Mouse (Mus musculus): ENCODE measurements at regions not wholly inside any gene's neighbourhood (a gene's known extent, or its start where the extent isn't known, plus 50 kb on each side); places are given as distances from the start of the nearest gene placed in this dataset.
A peak's percentile ranks its signal among the peaks of the same experiment; 100 is the strongest.

DNA sequence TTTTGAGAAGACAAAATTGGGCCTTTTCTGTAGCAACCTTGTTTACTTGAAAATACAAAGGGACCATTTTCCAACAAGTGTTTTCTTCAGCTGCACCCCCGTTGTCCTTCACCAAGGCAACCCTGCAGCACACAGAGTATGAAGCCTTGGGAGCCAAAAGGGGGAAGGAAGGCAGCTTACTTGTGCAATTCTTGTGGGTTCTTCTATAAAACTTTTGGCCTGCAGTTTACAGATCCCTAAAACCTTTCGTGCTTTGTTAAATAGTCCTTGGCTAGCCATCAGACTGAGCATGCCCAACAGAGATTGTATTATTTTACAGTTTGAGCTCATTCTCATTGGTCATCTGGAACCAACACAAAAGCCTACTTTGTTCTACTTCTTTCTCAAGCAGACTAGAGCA lies 140.6 kb upstream of the H2al1a start:
- DNase-seq (ENCODE audit: low read depth, low spot score), result no peak

DNA sequence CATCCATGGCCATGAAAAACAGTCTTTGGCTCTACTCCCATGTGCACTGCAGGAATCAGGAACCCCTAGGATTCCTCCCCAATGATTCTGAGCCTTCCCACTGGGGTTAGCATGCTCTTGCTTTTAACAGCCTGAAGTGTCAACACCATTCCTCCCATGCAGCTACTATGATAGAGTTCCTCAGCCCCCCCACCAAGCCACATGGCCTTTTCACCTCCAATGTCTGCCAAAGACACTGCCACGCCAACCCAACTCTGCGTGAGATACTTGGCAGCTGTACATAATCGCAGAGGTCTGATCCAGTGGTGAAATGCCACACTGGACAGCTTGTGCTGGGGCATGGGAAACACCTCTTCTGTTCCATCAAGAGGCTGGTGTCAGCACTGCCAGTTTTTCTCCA lies 128.6 kb upstream of the H2al1a start:
- no peak for DNase-seq (ENCODE audit: low read depth, low spot score)

DNA sequence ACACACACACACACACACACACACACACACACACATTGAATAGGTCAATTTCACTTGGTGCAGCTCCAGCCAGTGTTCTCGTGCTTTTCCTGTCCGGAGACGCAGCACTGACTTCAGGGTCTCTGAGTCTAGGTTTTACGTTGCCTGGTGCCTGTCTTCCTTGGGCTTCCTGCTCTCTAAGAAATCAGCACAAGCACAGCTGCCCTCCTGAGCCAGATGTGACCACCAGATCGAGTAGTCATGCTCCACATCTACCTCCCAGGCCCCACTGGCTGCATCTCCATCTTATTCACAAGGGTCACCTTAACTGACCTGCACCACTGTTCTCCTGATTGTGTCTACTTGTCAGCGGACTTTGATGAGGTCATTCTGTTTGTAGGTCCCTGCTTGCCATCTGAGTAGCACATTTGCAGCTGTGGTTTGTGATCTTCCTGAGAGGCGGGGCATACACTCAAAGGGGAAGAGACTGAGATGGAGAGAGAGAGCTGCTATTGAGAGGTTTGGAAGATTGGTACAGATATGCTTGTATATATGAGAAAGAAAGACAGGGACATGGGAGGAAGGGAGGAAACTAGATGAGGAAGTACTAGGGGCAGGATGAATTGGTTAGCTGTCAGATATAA lies 118.8 kb upstream of the H2al1a start:
- DNase-seq (ENCODE audit: low read depth, low spot score), result no peak

DNA sequence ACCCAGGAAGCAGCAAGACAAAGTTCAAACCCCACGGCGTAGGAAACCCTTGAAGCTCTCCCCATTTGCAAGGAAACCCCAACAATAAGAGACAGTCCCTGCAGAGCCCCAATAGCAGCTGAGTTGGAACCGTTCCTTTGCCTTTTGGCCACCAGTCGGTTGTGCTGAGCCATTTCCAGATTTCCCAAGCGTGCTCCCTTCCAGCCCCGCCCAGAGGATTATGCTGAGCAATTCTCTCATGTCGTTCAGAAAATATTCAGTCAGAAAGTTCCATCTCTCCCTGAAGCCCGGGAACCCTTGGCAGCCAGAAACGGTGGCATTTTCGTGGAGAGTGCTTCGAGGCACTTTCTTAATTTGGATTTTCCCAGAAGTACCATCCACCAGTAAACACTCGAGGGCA lies 117.2 kb upstream of the H2al1a start:
- no peak for DNase-seq (ENCODE audit: low read depth, low spot score)

DNA sequence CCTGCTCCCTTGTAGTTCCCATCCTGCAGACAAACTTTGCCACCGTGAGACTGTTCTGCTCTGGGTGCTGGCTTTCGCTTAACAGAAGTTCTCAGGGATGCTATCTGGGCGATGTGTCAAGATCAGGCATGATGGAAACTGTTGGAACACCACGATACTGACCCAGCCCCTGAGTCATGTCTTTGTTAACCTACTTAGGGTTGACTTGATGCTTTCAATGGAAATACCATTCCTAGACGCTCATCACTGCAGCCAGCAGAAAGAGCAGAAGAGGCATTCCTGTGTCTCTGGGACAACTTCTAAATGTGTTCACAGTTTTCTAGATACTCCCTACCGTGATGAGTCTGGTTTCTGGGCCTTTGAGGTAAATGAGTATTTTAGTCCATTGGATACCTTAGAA lies 108.2 kb upstream of the H2al1a start:
- no peak for DNase-seq (ENCODE audit: low read depth, low spot score)

DNA sequence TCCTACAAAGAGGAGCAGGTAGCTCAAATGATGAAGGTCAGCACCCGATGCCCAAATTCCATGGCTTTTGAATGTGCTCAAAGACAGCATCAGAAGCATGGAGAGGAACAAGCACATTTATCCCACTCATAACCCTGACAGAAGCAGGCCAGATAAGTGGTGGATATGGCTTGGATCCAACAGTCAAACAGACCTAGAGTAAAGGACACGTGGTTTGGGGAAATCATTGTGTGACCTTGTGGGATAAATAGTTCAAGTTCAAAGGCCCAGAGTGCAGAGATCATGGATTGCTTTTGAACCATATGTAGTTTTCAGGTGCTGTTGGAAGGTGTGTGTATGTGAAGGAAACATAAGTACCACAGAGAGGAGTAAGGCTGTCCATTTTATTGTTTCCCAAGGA lies 94.9 kb upstream of the H2al1a start:
- DNase-seq (ENCODE audit: low read depth, low spot score), result no peak

DNA sequence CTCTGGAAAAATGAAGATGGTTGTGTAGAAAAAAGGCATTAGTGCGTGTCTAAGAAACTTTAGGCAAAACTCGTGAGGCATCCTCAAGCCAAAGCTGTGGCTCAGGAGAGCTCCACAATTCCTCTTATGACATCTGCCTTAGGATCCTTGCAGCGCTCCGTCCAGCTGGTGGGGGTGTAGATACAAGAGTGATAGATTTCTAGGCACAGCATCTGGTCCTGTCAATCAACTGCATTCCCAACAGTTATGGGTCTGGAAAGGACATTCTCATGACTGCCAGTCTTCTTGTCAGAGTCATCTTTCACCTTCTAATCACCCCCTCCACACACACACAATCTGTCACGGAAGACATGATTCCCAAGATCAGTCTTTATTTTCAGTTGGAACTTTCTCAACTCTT lies 89.2 kb upstream of the H2al1a start:
- no peak for DNase-seq (ENCODE audit: low read depth, low spot score)

DNA sequence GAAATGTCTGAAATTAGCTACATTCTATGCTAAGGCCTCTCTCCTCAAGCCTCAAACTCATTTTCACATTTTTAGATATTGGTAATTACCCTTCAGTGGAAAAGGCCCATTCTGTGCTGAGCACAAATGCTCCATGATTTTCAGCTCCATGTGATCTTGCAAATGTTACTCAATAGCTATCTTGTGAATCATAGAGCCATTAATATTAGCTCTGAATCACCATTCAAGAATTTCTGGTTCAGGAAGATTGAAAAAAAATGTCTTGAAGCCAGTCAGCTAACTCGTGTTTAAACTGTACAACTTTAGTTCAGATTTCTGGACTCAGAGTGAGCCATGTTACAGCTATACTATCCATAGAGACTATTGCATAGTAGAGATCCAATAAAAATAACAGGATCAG lies 86.2 kb upstream of the H2al1a start:
- DNase-seq (ENCODE audit: low read depth, low spot score), result no peak

DNA sequence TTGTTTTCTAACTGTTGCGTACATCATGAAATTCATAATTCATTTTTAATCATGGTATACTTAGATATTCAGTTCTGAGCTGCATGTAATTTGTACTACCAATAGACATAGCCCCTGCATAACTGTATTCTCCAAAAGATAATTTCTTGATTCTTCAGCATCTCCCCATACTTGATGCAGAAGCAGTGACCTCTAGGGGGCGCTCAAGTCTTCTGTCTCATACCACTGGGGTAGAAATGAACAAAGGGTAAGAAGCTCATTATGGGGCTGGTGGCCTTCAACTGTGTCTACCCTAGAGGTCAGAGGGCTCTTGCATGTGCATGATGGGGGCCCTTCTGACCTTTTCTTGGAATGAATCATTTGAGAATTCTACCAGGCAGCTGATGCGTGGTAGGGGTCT lies 85.6 kb upstream of the H2al1a start:
- DNase-seq (ENCODE audit: low read depth, low spot score), result peak; percentile 4

DNA sequence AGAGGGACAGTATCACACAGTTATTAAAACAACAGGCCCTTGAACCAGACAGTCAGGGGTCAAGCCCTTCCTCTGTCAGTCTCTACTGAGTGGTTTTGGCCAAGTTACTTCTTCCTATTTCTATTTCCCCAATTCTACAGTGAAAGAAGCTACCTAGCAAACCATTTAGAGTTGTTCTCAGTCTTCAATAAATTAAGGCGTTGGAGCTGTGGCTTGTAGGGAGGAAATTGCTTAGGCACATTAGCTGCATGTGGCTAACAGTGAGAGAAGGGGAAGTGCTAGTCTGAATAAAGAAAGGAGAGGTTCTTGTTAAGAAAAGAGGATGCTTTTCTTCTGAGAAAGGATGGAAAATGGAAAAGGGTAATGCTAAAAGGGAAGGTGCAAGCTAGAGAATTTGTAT lies 60.0 kb upstream of the H2al1a start:
- DNase-seq (ENCODE audit: low read depth, low spot score), result no peak

DNA sequence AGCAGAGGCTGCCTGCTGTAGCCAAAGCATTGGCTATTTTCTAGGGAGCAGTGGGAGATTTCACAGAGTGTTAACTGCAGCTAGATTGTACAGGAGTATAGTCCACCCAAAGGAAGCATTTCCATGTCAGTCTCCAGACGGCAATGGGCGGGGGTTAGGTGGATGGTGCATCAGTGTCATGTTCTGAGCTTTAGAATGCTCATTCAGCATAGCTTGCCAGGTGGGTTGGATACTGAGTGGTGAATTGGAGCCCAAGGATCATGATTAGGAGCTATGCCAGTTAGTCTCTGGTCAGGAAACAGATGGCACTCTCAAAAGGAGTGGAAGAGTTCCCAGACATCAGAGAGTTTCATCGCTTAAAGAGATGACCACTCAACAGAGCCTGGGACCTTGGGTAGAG lies 53.5 kb upstream of the H2al1a start:
- no peak for DNase-seq (ENCODE audit: low read depth, low spot score)
